ENCODE assay signal across 10 mouse cellular contexts in genomic region chr4:62646556-62647248, GRCm38 (mm10).
"Had no signal": no experiment of that assay in that cellular context is flagged by ENCODE, and none has a peak within 500 bp of the region (broad histone marks: within the 10 kb centered on the region; RNA-seq: fewer than 3 reads in every experiment).

No protein-coding gene starts in this region.

- ATAC-seq: midbrain, embryonic 13.5 days had no signal

- H3K27me3 ChIP-seq: liver, embryonic 15.5 days; midbrain, embryonic 13.5 days; neural tube, embryonic 15.5 days had no signal

- H3K4me2 ChIP-seq: liver, embryonic 11.5 days; liver, embryonic 15.5 days; lung, embryonic 14.5 days; midbrain, embryonic 13.5 days; neural tube, embryonic 15.5 days had no signal

- H3K9ac ChIP-seq: liver, embryonic 15.5 days; lung, embryonic 14.5 days; midbrain, embryonic 13.5 days; neural tube, embryonic 15.5 days had no signal

- H3K27ac ChIP-seq: left cerebral cortex, adult 2 months; limb, embryonic 10.5 days; liver, embryonic 15.5 days; midbrain, embryonic 13.5 days; neural tube, embryonic 15.5 days had no signal

- H3K9me3 ChIP-seq: limb, embryonic 10.5 days; liver, embryonic 15.5 days; midbrain, embryonic 13.5 days; neural tube, embryonic 15.5 days had no signal

- H3K36me3 ChIP-seq: limb, embryonic 10.5 days; liver, embryonic 15.5 days; midbrain, embryonic 13.5 days; neural tube, embryonic 15.5 days had no signal

- H3K4me3 ChIP-seq: left cerebral cortex, adult 2 months; limb, embryonic 10.5 days; liver, embryonic 15.5 days; midbrain, embryonic 13.5 days; neural tube, embryonic 15.5 days had no signal

- DNase-seq: kidney, adult 11 months; lung, embryonic 14.5 days; thymus, adult 18-20 months; thymus, postnatal 36 days had no signal
